Mouse (Mus musculus) thymus, adult 2 months (tissue): ENCODE data around the gene Lrrtm4.

Source experiments
- CTCF ChIP-seq: fragments of 200-500 bp; IDR thresholded peaks from 2 replicates; pipeline ENCODE4 v1.5.1; 2012; ENCODE audit warnings: mild to moderate bottlenecking, control low read depth, low read length, moderate library complexity, borderline replicate concordance; ENCODE audit not compliant: control insufficient read depth, poor library complexity, insufficient read depth; ENCODE audit errors: extremely low read depth
- POLR2A ChIP-seq: fragments of 200-500 bp; IDR thresholded peaks from 2 replicates; pipeline ENCODE4 v1.6.1; 2012; ENCODE audit warnings: mild to moderate bottlenecking, low read length, control low read depth, moderate library complexity; ENCODE audit not compliant: control insufficient read depth, poor library complexity, insufficient read depth; ENCODE audit errors: extremely low read depth

DNA sequence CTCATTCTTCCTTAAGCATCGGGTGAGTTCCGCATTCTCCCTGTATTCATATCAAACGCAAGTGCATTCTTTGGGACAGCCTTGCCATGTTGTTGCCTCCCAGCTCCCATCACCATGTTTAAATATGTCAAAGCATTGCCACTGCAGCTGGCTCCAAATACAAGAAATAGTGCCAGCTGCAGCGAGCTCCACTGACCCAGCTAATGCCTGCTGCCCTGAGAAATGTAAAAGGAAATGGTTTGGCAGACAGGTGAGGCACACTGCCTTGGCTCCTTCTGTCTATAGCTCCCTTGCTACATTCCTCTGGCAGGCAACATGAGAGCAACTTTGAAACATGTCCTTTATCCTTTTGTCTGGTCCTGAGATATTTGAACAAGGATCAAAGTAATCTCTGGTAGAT is 76.2 kb downstream of the Lrrtm4 start:
- TF ChIP-seq POLR2A (no peak), CTCF (no peak)
